Mouse (Mus musculus): ENCODE measurements around the gene Tomm7. TPM values are rescaled to one million over a fixed set of nuclear protein-coding genes. Genes with fewer than 3 reads are reported as not detected.

Tomm7 gene
- total RNA-seq, 1 experiment from 2014 or later = 229 TPM

Other genes starting within 250 kb of the Tomm7 start
- gene Srpk2, start 159.5 kb downstream of the Tomm7 start, total RNA-seq (2017) = 45.5 and 48.5 TPM in 2 replicates
- 58.8 and 61.9 TPM in 2 replicates for gene Pus7, start 60.5 kb downstream of the Tomm7 start, total RNA-seq (2017)
- 22.5 and 23.4 TPM in 2 replicates for gene Rint1, start 56.5 kb downstream of the Tomm7 start, total RNA-seq (2017)
- gene Fam126a, start 186.5 kb upstream of the Tomm7 start, total RNA-seq (2017) = 32.6 and 37.9 TPM in 2 replicates

Measured in common myeloid progenitor, adult 5-6 weeks (primary cell).